Mouse (Mus musculus) kidney, adult 2 months (tissue): ENCODE measurements around the gene Hint2.
A peak's percentile ranks its signal among the peaks of the same experiment; 100 is the strongest.

Experiments
- CTCF ChIP-seq: fragments of 200-500 bp; conservative IDR thresholded peaks from 2 replicates; pipeline ENCODE4 v1.5.1; 2011; ENCODE audit warnings: low read depth, mild to moderate bottlenecking, control low read depth, low read length, moderate library complexity, mixed read lengths; ENCODE audit not compliant: insufficient read depth, insufficient read length
- POLR2A ChIP-seq: fragments of 200-500 bp; IDR thresholded peaks from one replicate; pipeline ENCODE4 v1.6.1; 2011; ENCODE audit warnings: low read depth, low read length, control low read depth

DNA sequence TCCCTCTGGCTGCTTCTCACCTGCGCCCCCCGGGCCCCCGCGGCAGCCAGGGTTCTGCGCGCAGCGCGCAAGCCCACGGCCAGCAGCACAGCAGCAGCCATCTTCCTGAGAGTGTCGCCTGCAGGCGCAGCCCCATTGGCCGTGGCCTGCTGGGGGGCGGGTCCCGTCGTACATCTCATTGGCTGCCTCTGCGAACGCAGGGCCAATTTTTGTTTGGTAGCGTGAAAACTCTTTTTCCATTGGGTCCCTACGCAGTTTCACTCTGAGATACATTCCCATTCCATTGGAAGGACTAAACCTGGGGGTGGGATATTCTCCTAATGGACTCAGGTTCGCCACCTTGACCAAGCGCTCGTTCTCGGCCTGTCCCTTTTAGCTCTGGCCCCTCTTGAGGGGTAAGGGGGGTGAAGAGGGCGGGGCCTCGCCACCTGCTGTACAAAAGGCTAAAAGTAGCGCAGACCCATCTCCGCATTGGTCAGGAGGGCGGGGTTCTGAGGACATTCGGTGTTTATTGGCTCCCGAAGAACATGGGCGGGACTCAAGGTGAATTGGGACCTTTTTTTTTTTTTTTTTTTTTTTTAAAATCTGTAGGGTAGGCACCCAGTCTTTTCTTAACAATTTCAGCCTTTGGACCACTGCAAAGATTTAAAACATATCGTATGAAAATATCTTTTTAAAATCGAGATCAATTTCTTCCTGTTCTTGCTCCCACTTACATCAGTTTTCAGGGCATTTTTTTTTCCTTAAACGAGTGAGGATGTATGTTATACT, at the start of gene Hint2:
- TF ChIP-seq POLR2A = peak; percentile 88
- no peak for TF ChIP-seq CTCF
